Mouse (Mus musculus): ENCODE measurements around the gene Asic3. TPM values are rescaled to one million over a fixed set of nuclear protein-coding genes. Genes with fewer than 3 reads are reported as not detected.

Asic3 gene
- polyA plus RNA-seq, 1 experiment = 0.14 TPM

DNA sequence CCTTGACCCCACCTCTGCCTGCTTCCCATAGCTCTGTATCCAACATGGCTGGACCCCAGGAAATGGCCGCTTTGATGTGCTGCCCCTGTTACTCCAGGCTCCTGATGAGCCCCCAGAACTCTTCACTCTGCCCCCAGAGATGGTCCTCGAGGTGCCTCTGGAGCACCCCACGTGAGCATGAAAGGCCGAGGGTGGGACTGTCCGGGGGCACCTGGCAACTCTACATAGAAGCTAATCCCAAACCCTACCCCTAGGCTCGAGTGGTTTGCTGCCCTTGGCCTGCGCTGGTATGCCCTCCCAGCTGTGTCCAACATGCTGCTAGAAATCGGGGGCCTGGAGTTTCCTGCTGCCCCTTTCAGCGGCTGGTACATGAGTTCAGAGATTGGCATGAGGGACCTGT lies 43.4 kb upstream of the Asic3 start:
- WGBS = 92% methylated on average over 9 of the region's 9 CpGs
- Histone ChIP-seq H3K27me3 (ENCODE audit: control insufficient read depth, insufficient read depth, low read length) (no peaks in the 10 kb centered on the region), H3K4me1 (ENCODE audit: control insufficient read depth, insufficient read depth, insufficient read length) (no peaks in the 10 kb centered on the region), H3K27ac (ENCODE audit: insufficient read depth, low read length) (no peak overlapping the region), H3K4me3 (ENCODE audit: extremely low read depth, insufficient read depth, insufficient read length) (no peak overlapping the region), H3K36me3 (ENCODE audit: control insufficient read depth, insufficient read depth, low read length) (no peaks in the 10 kb centered on the region)
- TF ChIP-seq POLR2A (IDR thresholded peaks at IDR 0.05; ENCODE audit: low read depth, low read length) (no peak), CTCF (IDR thresholded peaks at IDR 0.05; ENCODE audit: extremely low read depth, insufficient read depth, insufficient read length, insufficient replicate concordance) (no peak)
- no peak for DNase-seq (ENCODE audit: low read depth in 1 of 2, low spot score in 2 of 2)

DNA sequence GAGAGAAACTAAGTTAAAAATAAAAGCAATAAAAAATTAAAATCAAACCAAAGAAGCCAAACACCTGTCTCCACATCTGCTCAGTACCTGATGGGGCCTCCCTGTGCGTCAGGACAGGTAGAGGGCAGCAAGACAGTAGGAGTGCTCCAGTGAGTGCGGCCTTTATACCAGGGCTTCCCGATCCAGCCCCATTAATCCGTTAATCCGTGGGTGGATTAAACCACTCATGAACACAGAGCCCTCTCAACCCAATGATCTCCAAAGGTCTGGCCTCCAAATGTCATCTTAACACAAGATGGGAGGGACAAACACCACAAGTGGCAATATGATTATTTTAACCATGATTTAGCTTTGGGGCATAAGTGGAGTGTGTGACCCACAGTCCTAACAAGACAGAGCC lies 39.4 kb upstream of the Asic3 start:
- H3K27me3 ChIP-seq (ENCODE audit: control insufficient read depth, insufficient read depth, low read length) = no peaks in the 10 kb centered on the region
- no peaks in the 10 kb centered on the region for H3K4me1 ChIP-seq (ENCODE audit: control insufficient read depth, insufficient read depth, insufficient read length)
- no peaks in the 10 kb centered on the region for H3K36me3 ChIP-seq (ENCODE audit: control insufficient read depth, insufficient read depth, low read length)
- TF ChIP-seq CTCF (IDR thresholded peaks at IDR 0.05; ENCODE audit: extremely low read depth, insufficient read depth, insufficient read length, insufficient replicate concordance) (no peak), POLR2A (IDR thresholded peaks at IDR 0.05; ENCODE audit: low read depth, low read length) (no peak)
- no peak overlapping the region for H3K27ac ChIP-seq (ENCODE audit: insufficient read depth, low read length)
- no peak overlapping the region for H3K4me3 ChIP-seq (ENCODE audit: extremely low read depth, insufficient read depth, insufficient read length)
- DNase-seq (ENCODE audit: low read depth in 1 of 2, low spot score in 2 of 2) = no peak
- 92% methylated on average over 5 of the region's 5 CpGs for WGBS

DNA sequence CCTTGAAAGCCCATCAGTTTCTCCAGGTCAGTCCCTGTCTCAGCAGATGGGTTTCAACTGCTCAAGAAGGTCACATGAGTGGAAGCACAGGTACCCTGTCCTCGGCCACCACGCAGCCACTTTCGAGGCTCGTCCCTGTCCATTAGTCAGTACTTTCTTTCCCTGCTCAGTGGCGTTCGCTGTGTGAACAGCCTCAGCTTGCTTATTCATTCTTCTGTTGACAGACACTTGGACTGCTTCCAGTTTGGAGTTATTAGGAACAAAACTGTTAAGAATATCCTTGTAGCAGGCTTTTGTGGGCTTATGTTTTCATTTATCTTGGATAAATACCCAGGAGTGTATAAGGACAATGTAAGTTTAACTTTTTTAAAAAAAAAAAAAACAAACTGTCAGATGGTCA lies 39.0 kb upstream of the Asic3 start:
- TF ChIP-seq POLR2A (IDR thresholded peaks at IDR 0.05; ENCODE audit: low read depth, low read length) = no peak
- TF ChIP-seq CTCF (IDR thresholded peaks at IDR 0.05; ENCODE audit: extremely low read depth, insufficient read depth, insufficient read length, insufficient replicate concordance) = no peak
- no peak overlapping the region for H3K4me3 ChIP-seq (ENCODE audit: extremely low read depth, insufficient read depth, insufficient read length)
- no peaks in the 10 kb centered on the region for H3K4me1 ChIP-seq (ENCODE audit: control insufficient read depth, insufficient read depth, insufficient read length)
- H3K36me3 ChIP-seq (ENCODE audit: control insufficient read depth, insufficient read depth, low read length) = no peaks in the 10 kb centered on the region
- no peaks in the 10 kb centered on the region for H3K27me3 ChIP-seq (ENCODE audit: control insufficient read depth, insufficient read depth, low read length)
- DNase-seq (ENCODE audit: low read depth in 1 of 2, low spot score in 2 of 2) = no peak
- 49% methylated on average over 6 of the region's 6 CpGs for WGBS
- H3K27ac ChIP-seq (ENCODE audit: insufficient read depth, low read length) = no peak overlapping the region

DNA sequence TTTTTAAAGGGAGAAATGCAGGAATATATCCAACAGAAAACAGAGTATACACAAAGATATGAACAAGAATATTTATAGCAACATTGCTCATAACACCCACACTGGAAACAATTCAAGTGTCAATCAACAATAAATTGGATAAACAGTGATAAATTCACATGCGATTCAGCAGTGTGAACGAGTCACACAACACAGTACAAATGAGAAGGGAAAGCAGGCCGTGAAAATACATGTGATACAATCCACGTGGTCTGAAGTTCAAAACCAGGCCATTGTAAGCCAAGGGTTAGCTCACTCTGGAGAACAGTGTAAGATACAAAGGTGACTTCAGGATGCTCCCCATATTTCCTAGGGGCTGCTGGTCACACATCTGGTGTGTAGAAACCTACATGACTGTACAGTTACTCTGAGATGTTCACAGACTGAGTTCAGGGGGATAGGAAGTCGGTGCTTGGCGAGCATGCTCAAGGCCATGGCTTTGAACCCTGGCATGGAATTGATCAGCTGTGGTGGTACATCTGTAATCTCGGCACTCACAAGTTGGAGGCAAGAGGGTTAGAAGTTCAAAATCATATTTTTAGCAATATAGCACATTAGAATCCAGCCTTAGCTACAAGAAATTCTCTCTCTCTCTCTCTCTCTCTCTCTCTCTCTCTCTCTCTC lies 38.4 kb upstream of the Asic3 start:
- no peak for DNase-seq (ENCODE audit: low read depth in 1 of 2, low spot score in 2 of 2)
- H3K4me1 ChIP-seq (ENCODE audit: control insufficient read depth, insufficient read depth, insufficient read length) = no peaks in the 10 kb centered on the region
- TF ChIP-seq POLR2A (IDR thresholded peaks at IDR 0.05; ENCODE audit: low read depth, low read length) (no peak), CTCF (IDR thresholded peaks at IDR 0.05; ENCODE audit: extremely low read depth, insufficient read depth, insufficient read length, insufficient replicate concordance) (no peak)
- 75% methylated on average over 7 of the region's 7 CpGs for WGBS
- no peak overlapping the region for H3K4me3 ChIP-seq (ENCODE audit: extremely low read depth, insufficient read depth, insufficient read length)
- no peak overlapping the region for H3K27ac ChIP-seq (ENCODE audit: insufficient read depth, low read length)
- no peaks in the 10 kb centered on the region for H3K27me3 ChIP-seq (ENCODE audit: control insufficient read depth, insufficient read depth, low read length)
- H3K36me3 ChIP-seq (ENCODE audit: control insufficient read depth, insufficient read depth, low read length) = no peaks in the 10 kb centered on the region

DNA sequence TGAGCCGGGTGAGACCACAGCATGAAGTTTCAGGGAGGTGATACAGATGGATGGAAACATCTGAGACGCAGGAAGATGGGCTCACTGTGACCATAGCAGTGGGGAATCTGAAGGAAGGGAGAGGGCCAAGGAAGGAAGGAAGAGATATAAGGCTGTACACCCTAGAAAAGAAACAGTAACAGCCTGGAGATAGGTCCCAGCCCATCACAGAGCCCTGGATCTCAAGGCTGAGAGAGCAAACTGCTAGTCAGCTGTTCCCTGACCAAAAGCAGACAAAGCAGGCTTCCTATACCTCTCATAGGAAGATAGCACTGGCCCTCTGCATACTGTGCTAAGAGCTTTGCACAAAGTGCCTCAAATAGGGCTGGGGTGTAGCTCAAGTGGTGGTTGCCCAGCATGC lies 34.5 kb upstream of the Asic3 start:
- H3K4me3 ChIP-seq (ENCODE audit: extremely low read depth, insufficient read depth, insufficient read length) = no peak overlapping the region
- H3K27me3 ChIP-seq (ENCODE audit: control insufficient read depth, insufficient read depth, low read length) = no peaks in the 10 kb centered on the region
- 84% methylated on average over 2 of the region's 2 CpGs for WGBS
- DNase-seq (ENCODE audit: low read depth in 1 of 2, low spot score in 2 of 2) = no peak
- no peaks in the 10 kb centered on the region for H3K36me3 ChIP-seq (ENCODE audit: control insufficient read depth, insufficient read depth, low read length)
- TF ChIP-seq POLR2A (IDR thresholded peaks at IDR 0.05; ENCODE audit: low read depth, low read length) = no peak
- H3K27ac ChIP-seq (ENCODE audit: insufficient read depth, low read length) = no peak overlapping the region
- H3K4me1 ChIP-seq (ENCODE audit: control insufficient read depth, insufficient read depth, insufficient read length) = no peaks in the 10 kb centered on the region

DNA sequence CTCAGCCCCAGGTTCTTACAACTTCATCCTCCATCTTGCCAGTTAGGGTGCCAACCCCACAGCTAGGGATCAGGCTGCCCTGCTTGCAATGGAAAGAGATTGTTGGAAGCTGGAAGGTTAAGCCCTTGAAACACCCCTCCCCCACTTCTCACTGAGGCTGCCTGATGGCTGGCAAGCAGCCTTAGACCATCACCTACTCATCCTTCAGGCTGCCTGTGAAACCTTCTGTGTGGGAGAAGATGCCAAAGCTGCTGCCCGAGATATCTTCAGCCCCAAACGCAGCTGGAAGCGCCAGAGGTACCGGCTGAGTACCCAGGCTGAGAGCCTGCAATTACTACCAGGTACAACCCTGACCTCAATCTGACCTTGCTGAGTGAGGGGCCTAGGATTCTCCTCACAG lies 33.7 kb upstream of the Asic3 start:
- TF ChIP-seq POLR2A (IDR thresholded peaks at IDR 0.05; ENCODE audit: low read depth, low read length) (no peak), CTCF (IDR thresholded peaks at IDR 0.05; ENCODE audit: extremely low read depth, insufficient read depth, insufficient read length, insufficient replicate concordance) (no peak)
- Histone ChIP-seq H3K4me1 (ENCODE audit: control insufficient read depth, insufficient read depth, insufficient read length) (no peaks in the 10 kb centered on the region; the same call in 1 of the 2 replicates), H3K27ac (ENCODE audit: insufficient read depth, low read length) (no peak overlapping the region), H3K36me3 (ENCODE audit: control insufficient read depth, insufficient read depth, low read length) (no peaks in the 10 kb centered on the region), H3K27me3 (ENCODE audit: control insufficient read depth, insufficient read depth, low read length) (no peaks in the 10 kb centered on the region), H3K4me3 (ENCODE audit: extremely low read depth, insufficient read depth, insufficient read length) (no peak overlapping the region)
- 89% methylated on average over 4 of the region's 4 CpGs for WGBS
- no peak for DNase-seq (ENCODE audit: low read depth in 1 of 2, low spot score in 2 of 2)

DNA sequence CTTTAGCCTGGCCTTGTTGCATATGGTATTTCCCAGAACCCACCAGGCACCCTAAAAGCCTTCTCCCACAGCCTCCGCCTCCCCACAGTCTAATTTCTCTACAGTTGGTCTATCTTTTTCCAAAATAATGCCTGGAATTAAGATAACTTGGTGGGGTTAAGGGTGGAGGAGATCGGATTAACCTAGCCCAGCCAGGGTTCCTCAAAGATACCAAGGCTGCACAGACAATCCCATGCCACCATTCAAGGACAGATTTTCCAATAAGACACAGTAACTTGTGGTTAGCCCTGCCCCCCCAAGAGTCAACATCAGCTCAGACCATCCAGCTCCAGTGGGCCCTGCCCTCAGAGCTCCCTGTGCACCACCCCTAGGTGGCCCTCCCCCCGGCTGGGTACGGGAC lies 32.7 kb upstream of the Asic3 start:
- H3K27ac ChIP-seq (ENCODE audit: insufficient read depth, low read length) = no peak overlapping the region
- no peak for DNase-seq (ENCODE audit: low read depth in 1 of 2, low spot score in 2 of 2)
- no peaks in the 10 kb centered on the region for H3K36me3 ChIP-seq (ENCODE audit: control insufficient read depth, insufficient read depth, low read length)
- H3K4me3 ChIP-seq (ENCODE audit: extremely low read depth, insufficient read depth, insufficient read length) = no peak overlapping the region
- TF ChIP-seq CTCF (IDR thresholded peaks at IDR 0.05; ENCODE audit: extremely low read depth, insufficient read depth, insufficient read length, insufficient replicate concordance) (no peak), POLR2A (IDR thresholded peaks at IDR 0.05; ENCODE audit: low read depth, low read length) (no peak)
- no peaks in the 10 kb centered on the region for H3K27me3 ChIP-seq (ENCODE audit: control insufficient read depth, insufficient read depth, low read length)
- WGBS = 81% methylated on average over 4 of the region's 4 CpGs
- no peaks in the 10 kb centered on the region; the same call in 1 of the 2 replicates for H3K4me1 ChIP-seq (ENCODE audit: control insufficient read depth, insufficient read depth, insufficient read length)

Measured in spleen, adult 2 months (tissue).